Mouse (Mus musculus): ENCODE data around the gene Csmd2.

DNA sequence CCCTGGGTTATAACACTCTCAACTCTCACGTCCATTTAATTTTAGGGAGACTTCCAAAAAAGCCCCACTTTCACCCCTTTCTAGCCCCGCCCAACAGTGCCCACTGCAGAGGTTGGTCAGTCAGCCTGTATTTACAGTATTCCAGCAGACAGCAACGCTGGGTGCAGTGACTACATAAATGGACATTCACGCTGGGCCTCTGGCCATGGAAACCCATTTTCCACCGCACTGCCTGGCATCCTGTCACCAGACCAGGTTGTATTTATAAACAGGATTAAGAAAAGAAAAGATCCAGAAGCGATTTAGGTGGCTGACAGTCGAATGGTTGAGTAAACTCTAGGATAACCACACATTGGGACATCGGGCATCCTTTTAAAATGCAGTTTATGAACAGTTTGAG is 65.0 kb downstream of the Csmd2 start:
- no peak for TF ChIP-seq POLR2A (IDR thresholded peaks at IDR 0.05; ENCODE audit: low read depth, low read length)
- TF ChIP-seq CTCF (conservative IDR thresholded peaks at IDR 0.05; ENCODE audit: insufficient read depth, insufficient read length, low read depth, low read length), result no peak
